Mouse (Mus musculus) spleen, embryonic (tissue): ENCODE measurements at regions not wholly inside any gene's neighbourhood (a gene's known extent, or its start where the extent isn't known, plus 50 kb on each side); places are given as distances from the start of the nearest gene placed in this dataset.
"Not testable (repeated sequence)": the region's sequence is repeated elsewhere in the genome, so short reads cannot be mapped to it uniquely, and the experiment has no call there.

Experiments
- CTCF ChIA-PET: fragments of 350-600 bp; sonication (Branson Sonifier 250); formaldehyde crosslinking; loops from one replicate; lab custom pipeline; 2022; lab: Charles Lee

DNA sequence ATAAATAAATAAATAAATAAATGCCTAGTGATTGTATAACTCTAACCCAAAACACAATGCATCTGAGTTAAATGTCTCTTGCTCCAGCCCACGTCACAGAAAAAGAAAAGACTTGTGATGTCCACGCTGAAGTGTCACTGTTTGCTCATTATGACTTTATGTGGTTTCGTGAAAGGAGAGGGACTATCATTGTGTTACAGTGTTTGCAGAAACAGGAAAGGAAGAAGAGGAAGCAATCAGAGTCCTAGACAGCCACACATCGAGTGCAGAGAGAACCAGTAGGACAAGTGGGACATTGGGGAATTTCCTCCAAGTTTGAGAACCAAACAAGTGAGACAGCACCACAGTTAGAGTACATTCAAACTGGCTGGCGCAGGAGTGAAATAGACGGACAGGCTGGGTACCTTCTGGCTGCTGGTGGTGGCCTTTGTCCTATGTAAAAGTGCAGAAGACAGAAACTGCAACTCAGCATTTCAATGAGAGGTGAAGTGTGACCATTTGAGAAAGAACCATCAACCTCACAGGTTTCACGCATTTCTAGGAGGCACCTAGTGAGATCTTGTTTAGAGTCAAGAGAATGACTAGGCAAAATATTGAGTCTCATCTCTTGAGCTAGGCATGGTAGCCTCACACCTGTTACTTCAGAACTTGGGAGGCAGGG is 59.6 kb downstream of the Fasl start:
- CTCF ChIA-PET: no interaction called here

DNA sequence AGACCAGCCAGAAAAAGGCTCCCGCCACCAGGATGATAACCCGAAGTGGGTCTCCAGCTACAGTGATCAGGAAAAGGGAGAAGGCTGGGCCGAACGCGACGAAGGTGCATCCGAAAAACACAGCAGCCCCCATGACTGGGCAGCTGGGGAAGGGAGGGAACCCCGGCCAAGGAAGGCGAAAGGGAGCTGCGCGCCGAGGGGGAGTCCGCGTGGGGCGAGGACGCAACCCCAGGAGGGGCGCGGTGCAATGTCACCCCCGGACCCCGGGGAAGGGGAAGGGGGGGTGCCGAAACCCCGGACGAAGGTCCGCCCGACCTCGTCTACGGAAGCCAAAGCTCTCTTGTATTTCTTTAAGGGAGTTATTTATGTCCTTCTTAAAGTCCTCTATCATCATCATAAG is 60.9 kb downstream of the Fasl start:
- CTCF ChIA-PET: not testable (repeated sequence)

DNA sequence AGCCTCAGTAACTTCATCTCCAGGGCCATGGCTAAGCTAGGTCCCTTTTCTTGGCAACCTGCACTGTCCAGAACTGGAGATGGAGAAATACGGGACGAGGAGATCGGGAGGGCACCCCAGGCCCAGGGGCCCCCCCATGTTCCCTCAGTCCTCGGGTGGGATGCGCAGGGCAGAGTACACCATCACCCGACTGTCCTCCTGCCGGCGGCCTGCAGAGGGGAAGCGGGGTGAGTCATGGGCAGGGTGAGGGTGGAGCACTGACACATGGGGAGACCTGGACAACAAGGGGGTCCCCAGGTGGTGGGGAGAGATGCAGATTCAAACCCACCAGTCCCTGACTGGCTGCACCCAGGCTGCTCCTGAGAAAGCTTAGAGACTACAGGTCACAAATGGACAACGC is 62.2 kb downstream of the Fasl start:
- CTCF ChIA-PET: not testable (repeated sequence)

DNA sequence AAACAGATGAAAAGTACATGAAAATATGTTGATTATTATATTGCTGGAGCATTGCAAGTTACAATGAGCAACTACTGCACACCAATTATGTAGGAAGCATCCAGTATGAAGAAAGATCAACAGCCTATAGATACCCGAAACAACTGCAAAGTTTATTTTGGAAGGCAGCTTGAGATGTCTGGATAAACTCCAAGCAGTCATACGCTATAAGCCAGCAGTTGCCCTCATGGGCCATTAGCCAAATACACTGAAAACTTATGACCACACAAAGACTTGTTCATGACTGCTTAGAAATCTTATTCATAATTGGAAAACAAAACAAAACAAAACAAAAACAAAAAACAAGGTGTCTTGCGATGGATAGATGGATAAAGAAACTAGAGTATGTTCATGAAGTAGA is 68.4 kb downstream of the Fasl start:
- CTCF ChIA-PET: no interaction called here

DNA sequence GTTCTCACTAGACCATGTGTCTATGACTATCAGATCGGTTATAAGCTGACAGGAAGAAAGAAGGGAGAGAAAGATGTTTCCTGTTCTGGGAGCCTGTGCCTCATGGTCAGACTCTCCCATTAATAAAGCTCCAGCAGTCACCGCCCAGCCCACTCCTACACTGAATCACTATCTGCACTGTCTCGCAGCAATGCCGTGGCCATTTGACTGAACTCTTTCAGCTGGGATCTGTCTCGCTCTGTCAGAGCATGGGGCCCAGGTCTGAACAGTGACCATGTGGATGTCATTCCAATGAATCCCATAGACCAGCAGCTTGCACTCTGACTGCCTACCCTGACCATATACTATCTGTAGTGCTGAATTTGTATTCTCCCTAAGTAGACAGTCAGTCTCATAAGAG is 70.0 kb downstream of the Fasl start:
- CTCF ChIA-PET: no interaction called here

DNA sequence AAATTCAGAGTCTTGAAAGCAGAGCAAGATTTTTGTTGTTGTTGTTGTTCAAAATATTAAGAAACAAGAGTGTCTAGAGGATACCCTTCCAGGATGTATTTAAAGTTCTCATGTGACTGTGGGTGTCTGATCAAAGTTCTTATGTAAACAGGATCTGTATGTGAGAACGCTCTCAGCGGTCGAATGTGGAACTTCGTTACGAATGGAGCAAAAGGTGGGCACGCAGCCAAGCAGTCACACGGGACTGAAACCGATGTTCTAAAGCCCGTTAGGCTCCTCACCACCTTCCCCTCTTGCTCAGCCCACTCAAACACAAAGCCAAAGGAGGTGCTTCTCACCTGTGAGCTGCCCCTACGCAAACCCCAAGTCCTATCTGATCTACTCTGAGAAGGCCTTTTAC is 75.4 kb downstream of the Fasl start:
- CTCF ChIA-PET: no interaction called here

DNA sequence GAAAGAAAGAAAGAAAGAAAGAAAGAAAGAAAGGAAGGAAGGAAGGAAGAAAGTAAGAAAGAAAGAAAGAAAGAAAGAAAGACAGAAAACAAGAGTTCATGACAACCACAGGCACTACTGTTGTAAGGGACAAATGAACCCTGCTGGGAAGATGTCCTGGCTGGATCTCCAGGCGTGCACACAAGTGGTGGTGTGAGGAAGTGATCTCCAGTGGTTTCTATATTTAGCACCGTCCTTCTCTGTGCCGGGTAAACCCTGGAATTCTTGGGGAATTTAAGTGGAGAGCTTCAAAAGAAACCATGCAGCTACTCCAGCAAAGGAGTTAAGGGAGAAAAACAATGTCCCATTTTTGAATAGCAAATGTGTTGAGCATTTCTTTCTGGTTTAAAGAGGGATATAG is 76.0 kb downstream of the Fasl start:
- CTCF ChIA-PET: interaction anchor here (0.7 kb wide), 3 partner anchors 403 to 586 kb away, joined by 3 to 12 read pairs (median 3); no protein-coding TSS in a partner anchor

DNA sequence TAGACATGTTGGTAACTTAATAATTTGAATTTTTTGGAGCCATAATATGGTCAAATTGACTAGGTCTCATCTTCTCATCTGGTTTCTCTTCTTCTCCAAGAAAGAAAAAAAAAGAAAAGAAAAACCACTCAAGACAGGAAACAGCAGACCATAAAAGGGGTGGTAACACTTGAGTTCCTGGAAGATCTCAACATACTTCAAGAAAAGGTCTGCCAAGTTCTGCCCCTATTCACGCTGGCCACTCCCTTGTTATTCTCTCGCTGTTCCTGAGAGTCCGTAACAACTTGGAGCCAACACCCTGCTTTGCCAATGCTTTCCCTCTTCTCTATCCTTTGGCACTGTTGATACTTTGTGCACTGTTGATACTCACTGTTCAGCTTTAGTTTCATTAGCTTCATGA is 81.2 kb downstream of the Fasl start:
- CTCF ChIA-PET: interaction anchor here (0.7 kb wide), 1 partner anchor 16 kb away, joined by 5 read pairs; no protein-coding TSS in a partner anchor

DNA sequence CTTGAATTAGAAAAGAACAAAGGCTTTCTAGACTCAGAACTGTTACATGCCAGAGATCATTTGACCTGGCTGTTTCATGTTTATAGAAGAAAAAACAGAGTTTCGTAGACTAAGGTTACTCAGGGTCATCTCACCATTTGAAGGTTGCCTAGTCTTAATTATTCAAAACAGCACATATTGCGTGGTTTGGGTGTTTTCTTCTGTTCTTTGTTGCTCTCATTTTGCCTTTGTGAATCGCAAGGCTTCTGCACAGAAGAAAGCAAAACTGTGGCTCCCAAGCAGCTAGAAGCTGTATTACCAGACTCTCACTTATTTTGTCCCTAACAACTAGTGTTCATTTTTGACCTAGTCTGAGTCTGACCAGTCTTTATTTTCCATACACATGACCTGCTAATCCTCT is 83.3 kb downstream of the Fasl start:
- CTCF ChIA-PET: no interaction called here

DNA sequence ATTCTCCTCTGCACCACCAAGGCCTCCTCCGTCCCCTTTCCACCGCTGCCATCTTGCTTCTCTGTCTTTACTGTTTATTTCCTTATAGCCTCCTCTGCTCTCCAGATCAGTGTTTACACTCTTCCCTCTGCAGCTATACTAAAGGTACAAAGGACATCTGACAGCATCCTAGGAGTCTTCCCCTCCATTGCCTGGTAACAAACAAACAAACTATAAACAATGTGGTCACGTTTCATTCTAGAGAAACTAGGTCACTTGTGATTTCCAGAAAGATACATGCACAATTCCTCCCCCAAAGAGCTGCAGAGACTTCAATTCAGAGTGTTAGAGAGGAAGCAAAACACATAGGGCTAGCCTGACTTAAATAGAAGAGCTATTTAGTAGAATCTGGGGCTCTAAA is 83.8 kb downstream of the Fasl start:
- CTCF ChIA-PET: interaction anchor here (0.7 kb wide), 1 partner anchor 639 kb away, joined by 7 read pairs; no protein-coding TSS in a partner anchor

DNA sequence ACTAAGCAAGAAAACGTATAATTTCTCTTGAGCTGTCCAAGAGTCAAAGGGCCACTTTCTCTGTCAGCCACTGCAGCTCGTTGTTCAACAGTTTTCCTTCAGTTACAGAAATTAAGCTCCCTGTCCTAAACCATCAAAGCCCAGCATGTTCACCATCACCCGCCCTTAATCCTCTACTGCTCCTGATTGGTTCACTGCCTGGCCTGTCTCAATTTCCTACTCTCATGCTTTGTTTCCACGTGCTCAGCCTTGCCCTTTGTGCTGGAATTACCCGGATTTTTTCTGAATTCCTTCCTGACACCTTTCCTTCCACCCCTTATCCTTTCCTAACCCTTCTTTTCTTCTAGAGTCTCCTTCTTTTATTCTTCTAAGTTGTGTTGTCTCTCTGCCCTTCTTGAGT is 92.4 kb downstream of the Fasl start:
- CTCF ChIA-PET: no interaction called here

DNA sequence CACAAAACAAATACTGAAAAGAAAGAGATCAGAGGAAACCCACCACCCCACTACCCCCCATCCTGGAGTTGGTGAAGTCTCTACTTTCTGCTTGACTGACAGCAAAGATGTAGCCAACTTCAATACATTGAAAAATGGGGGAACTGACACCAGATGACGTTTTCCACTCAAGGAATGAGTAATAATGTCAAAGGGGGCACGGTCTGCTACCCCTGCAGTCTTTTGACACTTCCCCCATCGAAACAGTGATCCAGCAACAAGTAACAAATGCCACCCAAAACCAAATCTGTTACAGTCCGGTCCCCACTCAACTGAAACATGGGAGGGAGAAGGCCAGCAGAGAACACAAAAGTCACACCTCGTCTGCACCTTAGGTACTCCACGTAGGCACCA is 94.5 kb downstream of the Fasl start:
- CTCF ChIA-PET: interaction anchor here (0.6 kb wide), 1 partner anchor 10 kb away, joined by 3 read pairs; no protein-coding TSS in a partner anchor

DNA sequence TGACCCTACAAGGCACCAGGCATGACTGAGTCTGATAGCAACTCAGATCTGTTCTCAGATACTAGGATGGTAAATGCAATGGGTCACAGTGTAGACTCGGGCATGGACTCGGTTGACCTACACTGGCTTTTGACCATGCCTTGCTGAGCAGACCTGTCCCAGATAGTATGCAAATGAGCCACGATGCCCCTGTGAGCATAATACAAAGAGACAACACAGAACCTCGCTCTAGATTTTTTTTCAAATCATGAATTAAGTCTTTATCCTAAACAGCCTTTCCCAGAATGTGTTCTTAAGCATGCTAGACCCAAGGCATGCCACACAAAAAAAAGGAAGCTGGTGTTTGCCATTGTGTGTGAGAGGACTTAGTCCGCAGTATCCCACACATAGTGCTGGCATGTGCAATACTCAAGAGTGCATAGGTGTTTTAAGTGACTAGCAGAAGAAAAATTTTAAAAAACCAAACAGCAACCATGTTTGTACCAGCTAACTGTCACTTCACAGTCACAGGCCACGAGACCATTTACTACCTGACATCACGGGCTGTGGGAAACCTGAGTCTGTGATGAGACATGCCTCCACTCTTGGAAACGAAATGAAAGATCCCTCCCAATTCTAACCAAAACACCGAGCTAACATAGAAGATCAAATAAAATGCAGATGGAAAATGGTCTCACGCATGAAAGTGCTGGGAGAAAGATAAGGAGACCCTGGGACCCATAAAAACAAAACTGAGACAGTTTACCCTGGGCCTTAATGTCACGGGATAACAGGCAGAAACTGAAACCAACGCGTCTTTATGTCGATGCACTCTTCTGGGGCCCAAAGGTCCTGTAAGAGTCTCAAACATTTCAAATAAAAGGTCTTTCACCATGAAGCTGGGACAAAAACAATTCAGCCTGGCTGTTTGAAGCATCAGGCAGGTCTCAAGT is 95.2 kb downstream of the Fasl start:
- CTCF ChIA-PET: interaction anchor here (0.6 kb wide), 1 partner anchor 9 kb away, joined by 3 read pairs; no protein-coding TSS in a partner anchor

DNA sequence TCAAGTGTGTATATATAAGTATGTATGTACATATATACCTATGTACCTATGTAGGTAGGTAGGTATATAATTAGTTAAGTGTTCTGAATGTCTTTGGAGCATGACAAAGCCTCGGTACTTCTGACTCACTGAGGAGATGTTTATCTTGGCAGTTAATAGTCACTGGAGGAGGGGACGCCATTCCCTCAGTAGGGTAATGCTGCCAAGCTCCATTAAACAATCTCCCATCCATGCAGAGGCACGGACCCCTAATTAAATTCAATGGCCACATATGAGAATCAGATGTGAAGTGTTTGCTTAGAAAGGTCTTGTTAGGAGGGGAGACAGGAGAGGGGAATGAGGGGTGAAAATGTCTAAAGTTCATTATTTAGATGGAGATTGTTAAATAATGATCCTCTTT is 99.3 kb downstream of the Fasl start:
- CTCF ChIA-PET: interaction anchor here (1.0 kb wide), 1 partner anchor 289 kb away, joined by 6 read pairs; no protein-coding TSS in a partner anchor

DNA sequence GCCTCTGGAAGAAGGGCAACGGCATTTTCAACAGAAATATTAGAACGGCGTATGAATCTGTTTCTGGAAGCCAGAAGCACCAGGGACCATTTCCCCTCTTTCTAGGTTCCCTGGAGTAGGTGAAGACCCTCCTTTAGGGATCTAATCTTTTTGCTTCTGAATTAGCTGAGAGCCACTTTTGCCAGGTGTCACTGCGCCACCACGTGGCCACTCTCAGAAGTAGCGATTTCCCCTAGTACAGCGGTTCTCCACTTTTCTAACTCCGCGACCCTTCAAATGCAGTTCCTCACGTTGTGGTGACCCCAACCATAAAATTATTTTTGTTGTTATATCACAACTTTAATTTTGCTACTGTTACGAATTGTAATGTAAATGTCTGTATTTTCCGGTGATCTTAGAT is 100.7 kb downstream of the Fasl start:
- CTCF ChIA-PET: interaction anchor here (0.9 to 1.0 kb wide), 2 partner anchors 13 to 37 kb away, joined by 3 to 4 read pairs; no protein-coding TSS in a partner anchor

DNA sequence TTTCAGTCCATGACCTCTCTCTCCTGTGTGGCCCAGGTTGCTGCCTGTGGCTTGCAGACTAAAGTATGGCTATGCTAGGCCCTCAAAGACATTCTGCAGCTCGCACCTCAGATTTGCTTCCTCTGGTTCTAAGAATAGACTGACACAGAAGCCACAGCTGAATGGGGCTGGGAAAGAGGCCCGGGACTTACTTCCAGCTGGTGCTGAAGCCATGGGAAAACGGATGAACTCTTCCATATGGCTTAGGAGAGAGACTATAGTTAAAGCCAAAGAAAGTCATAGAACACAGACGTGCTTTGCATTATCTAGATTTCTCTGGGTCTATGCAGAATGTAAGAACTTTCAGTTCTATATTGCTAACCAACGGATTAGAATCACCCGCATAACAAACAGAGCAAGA is 107.7 kb downstream of the Fasl start:
- CTCF ChIA-PET: no interaction called here

DNA sequence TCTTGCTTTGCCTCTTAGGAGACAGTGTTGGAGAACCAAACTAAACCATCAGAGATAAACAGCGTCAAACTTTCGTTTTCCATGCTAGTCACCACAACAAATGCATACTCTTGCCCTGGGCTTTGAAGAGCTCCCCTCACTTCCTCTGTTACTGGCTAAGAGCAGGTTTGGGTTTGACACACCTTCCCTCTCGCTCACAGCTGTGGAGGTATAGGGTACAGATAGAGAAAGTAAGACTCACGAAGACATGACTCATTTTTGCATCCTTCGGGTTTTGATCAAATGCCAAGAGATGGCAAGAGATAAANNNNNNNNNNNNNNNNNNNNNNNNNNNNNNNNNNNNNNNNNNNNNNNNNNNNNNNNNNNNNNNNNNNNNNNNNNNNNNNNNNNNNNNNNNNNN is 117.4 kb downstream of the Fasl start:
- CTCF ChIA-PET: no interaction called here

DNA sequence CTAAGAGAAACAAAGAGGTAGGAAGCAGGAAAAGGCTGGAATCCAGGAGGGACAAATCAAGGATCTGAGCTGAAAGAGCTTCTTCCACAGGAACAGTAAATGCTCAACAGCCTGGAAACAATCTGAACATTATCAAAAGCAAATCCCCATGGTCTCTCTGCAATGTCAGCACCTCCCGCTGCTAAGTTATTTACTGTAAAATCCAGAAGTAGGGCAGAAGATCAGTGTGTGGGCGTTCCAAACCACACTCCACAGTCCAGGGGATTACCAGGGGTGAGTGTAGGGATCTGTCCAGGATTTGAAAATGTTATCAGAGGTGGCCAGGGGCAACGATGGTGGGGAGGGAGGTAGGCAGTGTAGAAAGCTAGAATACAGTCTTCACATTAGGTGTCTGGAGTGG is 124.0 kb downstream of the Fasl start:
- CTCF ChIA-PET: no interaction called here

DNA sequence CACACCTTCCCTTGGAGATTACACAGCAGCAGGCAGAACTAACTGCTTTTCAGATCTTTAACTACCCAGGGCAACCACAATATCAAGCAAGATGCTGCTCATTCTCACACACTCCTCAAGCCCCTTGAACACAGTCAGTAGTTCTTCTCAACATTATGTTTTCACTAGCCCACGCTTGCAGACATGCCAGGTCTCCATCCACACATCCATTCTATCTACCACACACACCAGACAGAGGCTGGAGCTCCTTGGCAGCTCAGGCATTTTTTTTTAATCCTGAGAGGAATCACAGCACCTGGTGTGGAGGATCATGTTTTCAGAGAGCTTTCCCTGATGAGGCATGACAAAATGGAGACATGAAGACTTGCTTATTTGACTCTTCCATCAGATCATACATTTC is 124.9 kb downstream of the Fasl start:
- CTCF ChIA-PET: interaction anchor here (0.7 kb wide), 1 partner anchor 328 kb away, joined by 3 read pairs; no protein-coding TSS in a partner anchor

DNA sequence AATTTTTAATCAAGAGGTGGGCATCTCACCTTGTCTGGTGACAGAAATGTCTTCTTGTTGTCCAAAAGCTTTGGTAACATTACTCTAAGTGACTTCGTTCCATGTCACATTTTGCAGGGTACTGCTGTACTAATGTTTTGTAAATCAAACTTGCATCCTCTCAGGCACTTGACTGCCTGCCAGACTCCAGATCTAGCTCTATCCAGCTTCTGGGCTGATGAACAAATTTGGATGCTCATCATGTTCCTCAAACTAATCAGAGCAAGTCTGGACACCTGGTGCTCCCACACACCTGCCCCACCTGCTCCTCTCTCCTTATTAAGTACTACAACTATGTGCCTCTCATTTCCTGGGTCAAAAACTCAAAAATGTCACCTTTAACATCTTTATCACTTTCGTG is 126.1 kb downstream of the Fasl start:
- CTCF ChIA-PET: no interaction called here

DNA sequence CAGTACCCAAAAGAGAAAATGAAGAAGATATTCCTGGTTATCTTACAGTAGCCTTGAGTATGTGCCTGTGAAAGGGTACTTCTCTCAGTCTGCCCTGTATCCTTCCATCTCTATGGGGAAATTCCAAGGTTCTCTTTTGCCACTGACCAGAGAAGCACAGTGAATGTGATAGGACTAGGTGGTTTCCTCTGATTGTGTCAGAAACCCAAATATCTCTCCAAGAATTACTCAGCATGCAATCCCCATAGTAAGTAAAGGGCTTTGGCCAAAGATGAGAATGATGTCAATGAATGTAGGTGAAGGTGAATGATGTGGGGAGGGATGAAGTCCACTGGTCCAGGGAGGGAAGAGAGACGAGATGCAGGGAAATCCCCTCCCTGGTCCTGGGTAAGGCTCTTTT is 130.8 kb downstream of the Fasl start:
- CTCF ChIA-PET: no interaction called here

DNA sequence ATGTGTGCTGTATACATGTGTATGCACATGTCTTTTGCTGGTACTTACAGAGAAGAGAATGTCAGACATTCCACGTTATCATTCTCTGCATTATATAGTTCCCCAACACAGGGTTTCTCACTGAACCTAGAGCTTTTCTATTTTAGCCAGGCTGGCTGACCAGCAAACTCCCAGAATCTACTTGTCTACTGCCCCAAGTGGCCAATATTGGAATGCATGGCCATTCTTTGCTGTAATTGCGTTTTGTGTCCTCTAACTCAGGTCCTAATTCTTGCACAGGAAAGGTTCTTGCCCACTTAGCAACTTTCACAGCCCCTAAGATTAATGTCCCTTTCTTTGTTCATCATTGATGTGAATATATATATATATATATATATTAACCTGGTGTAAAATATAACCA is 138.9 kb downstream of the Fasl start:
- CTCF ChIA-PET: interaction anchor here (0.6 kb wide), 2 partner anchors 201 to 776 kb away, joined by 4 to 15 read pairs; no protein-coding TSS in a partner anchor
